Mouse (Mus musculus): ENCODE measurements around the gene Triobp. TPM values are rescaled to one million over a fixed set of nuclear protein-coding genes. Genes with fewer than 3 reads are reported as not detected.
A peak's percentile ranks its signal among the peaks of the same experiment; 100 is the strongest.

The Triobp gene
- polyA plus RNA-seq, 1 experiment from 2014 or later: 31.6 TPM

DNA sequence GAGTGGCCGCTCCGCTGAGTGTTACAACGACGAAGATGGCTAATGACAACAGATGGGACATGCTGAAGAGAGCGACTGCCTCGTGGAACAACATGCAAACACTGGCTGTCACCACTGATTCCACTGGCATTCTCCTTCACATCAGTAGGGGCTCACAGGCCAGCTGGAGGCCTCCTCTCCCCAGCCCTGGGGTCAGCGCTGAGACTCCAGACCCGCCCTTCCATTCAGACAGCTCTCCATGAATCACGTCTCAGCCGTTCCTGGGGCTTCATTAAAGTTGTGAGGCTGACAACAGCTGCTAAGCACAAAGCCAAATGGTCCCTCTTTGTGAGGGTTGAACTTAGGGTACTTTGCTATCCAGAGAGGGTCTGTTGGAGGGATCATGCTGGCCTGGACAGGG is 64.0 kb downstream of the Triobp start:
- Histone ChIP-seq H3K4me3 (no peak overlapping the region), H3K4me1 (replicated peaks) (peaks cover 24% of the 10 kb centered on the region), H3K4me2 (no peak overlapping the region), H3K36me3 (peaks cover 7% of the 10 kb centered on the region), H3K27me3 (no peaks in the 10 kb centered on the region), H3K27ac (no peak overlapping the region; the same call in 1 of the 2 replicates), H3K9me3 (no peaks in the 10 kb centered on the region), H3K9ac (no peak overlapping the region)
- ATAC-seq (ENCODE audit: low FRiP score): no peak
- WGBS: 35% methylated on average over 10 of the region's 10 CpGs

GRCm38 (mm10) chr15:79013382-79013781 is 65.9 kb downstream of the Triobp start:
- peak; percentile 36; the same call in 1 of the 2 replicates for ATAC-seq (ENCODE audit: low FRiP score)
- Histone ChIP-seq H3K4me3 (no peak overlapping the region), H3K27me3 (no peaks in the 10 kb centered on the region), H3K27ac (0 out of 2 replicates have a peak overlapping the region, but pooled peaks have one; percentile 61), H3K9ac (no peak overlapping the region), H3K4me2 (no peak overlapping the region), H3K36me3 (no peaks in the 10 kb centered on the region), H3K4me1 (replicated peaks) (peaks cover 26% of the 10 kb centered on the region), H3K9me3 (no peaks in the 10 kb centered on the region)
- WGBS: 49% methylated on average over 7 of the region's 7 CpGs

GRCm38 (mm10) chr15:79018191-79018590 is 70.7 kb downstream of the Triobp start:
- Histone ChIP-seq H3K27ac (no peak overlapping the region), H3K9me3 (no peaks in the 10 kb centered on the region), H3K9ac (no peak overlapping the region), H3K4me1 (replicated peaks) (peaks cover 12% of the 10 kb centered on the region), H3K4me2 (no peak overlapping the region), H3K36me3 (no peaks in the 10 kb centered on the region), H3K4me3 (no peak overlapping the region), H3K27me3 (no peaks in the 10 kb centered on the region; the same call in 1 of the 2 replicates)
- 35% methylated on average over 4 of the region's 4 CpGs for WGBS
- no peak for ATAC-seq (ENCODE audit: low FRiP score)

- no peak overlapping the region for H3K9ac ChIP-seq
- H3K9me3 ChIP-seq: no peaks in the 10 kb centered on the region
- H3K4me1 ChIP-seq (replicated peaks): peaks cover 5% of the 10 kb centered on the region
- no peaks in the 10 kb centered on the region for H3K36me3 ChIP-seq
- H3K4me3 ChIP-seq: no peak overlapping the region
- WGBS: 60% methylated on average over 3 of the region's 3 CpGs
- ATAC-seq (ENCODE audit: low FRiP score): no peak
- H3K27me3 ChIP-seq: no peaks in the 10 kb centered on the region; the same call in 1 of the 2 replicates
- no peak overlapping the region for H3K27ac ChIP-seq
- H3K4me2 ChIP-seq: no peak overlapping the region
Measured at GRCm38 (mm10) chr15:79018886-79019285, 71.4 kb downstream of the Triobp start.

- 65% methylated on average over 10 of the region's 10 CpGs for WGBS
- H3K9ac ChIP-seq: no peak overlapping the region
- peaks cover 15% of the 10 kb centered on the region; the same call in 1 of the 2 replicates for H3K27me3 ChIP-seq
- no peak overlapping the region for H3K27ac ChIP-seq
- peaks cover 31% of the 10 kb centered on the region for H3K4me1 ChIP-seq (replicated peaks)
- ATAC-seq (ENCODE audit: low FRiP score): no peak
- H3K4me2 ChIP-seq: no peak overlapping the region
- no peaks in the 10 kb centered on the region for H3K9me3 ChIP-seq
- no peak overlapping the region for H3K4me3 ChIP-seq
- no peaks in the 10 kb centered on the region for H3K36me3 ChIP-seq
Measured at GRCm38 (mm10) chr15:79022671-79023230, 75.2 kb downstream of the Triobp start.

GRCm38 (mm10) chr15:79023366-79023765 is 75.8 kb downstream of the Triobp start:
- peaks cover 31% of the 10 kb centered on the region for H3K4me1 ChIP-seq (replicated peaks)
- 80% methylated on average over 1 of the region's 1 CpGs for WGBS
- H3K27ac ChIP-seq: no peak overlapping the region
- no peak overlapping the region for H3K4me3 ChIP-seq
- H3K9ac ChIP-seq: no peak overlapping the region
- no peak overlapping the region for H3K4me2 ChIP-seq
- ATAC-seq (ENCODE audit: low FRiP score): no peak
- H3K9me3 ChIP-seq: no peaks in the 10 kb centered on the region
- H3K36me3 ChIP-seq: no peaks in the 10 kb centered on the region
- peaks cover 15% of the 10 kb centered on the region; the same call in 1 of the 2 replicates for H3K27me3 ChIP-seq

DNA sequence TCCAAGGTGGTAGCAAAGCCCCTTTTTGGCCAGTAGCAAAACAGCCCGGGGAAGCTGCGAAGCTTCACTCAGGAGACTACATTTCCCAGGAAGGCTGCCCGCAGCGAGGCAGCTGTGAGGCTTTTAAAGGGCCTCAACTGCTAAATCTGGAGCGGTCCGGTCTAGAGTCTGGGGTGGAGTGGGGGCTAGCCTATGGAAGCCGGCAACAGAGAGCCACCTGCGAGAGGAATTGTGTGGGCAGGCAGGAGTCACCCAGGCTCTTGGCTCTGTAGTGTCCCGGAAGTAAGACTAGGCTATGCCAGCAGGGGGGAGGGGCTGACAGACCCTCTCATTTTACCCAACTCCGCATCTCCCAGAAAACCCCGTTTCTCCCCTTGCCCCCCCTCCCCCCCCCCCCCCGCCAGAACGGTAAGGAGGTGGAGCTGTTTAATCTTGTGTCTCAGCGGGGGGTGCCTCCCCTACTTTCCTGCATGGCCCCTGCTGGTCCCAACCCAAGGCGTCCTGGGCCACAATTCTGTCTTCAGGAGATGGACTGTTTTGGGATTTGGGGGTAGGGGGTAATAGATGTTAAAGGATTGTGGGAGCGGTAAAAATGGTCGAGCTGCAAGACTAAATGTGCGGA is 78.3 kb downstream of the Triobp start:
- no peaks in the 10 kb centered on the region for H3K36me3 ChIP-seq

DNA sequence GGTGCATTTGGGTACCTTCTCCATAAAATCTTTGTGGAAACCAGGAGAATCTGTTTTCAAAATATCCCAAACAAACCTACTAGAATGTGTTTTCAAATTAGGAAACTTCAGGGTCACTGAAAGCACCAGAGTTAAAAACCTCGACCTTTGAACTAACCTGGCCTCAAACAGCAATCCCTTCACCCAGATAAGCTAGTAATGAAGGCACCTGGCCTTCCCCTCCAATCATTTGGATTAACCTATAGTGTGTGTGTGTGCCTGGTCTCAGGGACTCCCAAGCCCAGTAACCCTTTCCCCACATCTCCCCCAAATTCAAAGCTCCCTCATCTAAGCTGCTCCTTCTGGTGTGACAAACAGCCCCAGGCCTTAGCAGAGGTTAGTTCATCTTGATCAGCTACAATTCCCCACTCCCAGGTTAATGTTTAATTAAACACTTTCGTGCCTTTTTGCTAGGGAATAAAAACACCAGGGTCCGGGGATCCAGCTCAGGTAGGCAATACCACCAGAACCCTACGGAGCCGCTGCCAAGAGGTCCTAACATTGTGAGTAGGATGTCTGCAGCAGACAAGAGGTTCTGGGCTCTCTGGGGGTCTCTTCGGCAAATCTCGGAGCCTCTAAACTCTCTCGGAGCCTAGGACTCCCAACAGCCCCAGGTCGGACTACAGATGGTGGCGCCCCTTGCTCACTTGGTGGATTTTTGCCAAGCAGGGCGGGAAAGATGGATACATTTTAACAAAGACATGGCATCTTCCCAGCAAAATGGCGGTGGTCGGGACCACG is 79.2 kb downstream of the Triobp start:
- Histone ChIP-seq H3K27ac (peak overlapping the region; percentile 98; the same call in 1 of the 2 replicates), H3K9ac (peak overlapping the region; percentile 99), H3K36me3 (no peaks in the 10 kb centered on the region), H3K4me3 (peak overlapping the region; percentile 68), H3K9me3 (no peaks in the 10 kb centered on the region), H3K4me1 (replicated peaks) (peaks cover 54% of the 10 kb centered on the region), H3K27me3 (peaks cover 15% of the 10 kb centered on the region; the same call in 1 of the 2 replicates), H3K4me2 (peak overlapping the region; percentile 99)
- WGBS: 37% methylated on average over 14 of the region's 14 CpGs
- no peak for ATAC-seq (ENCODE audit: low FRiP score)

More for the DNA sequence above, 78.3 kb downstream of the Triobp start:
- Histone ChIP-seq H3K27me3 (peaks cover 15% of the 10 kb centered on the region; the same call in 1 of the 2 replicates), H3K4me1 (replicated peaks) (peaks cover 45% of the 10 kb centered on the region), H3K27ac (no peak overlapping the region), H3K9me3 (no peaks in the 10 kb centered on the region), H3K4me3 (0 out of 2 replicates have a peak overlapping the region, but pooled peaks have one; percentile 4), H3K9ac (peak overlapping the region; percentile 58), H3K4me2 (peak overlapping the region; percentile 44)
- ATAC-seq (ENCODE audit: low FRiP score): no peak
- WGBS: 15% methylated on average over 16 of the region's 18 CpGs

DNA sequence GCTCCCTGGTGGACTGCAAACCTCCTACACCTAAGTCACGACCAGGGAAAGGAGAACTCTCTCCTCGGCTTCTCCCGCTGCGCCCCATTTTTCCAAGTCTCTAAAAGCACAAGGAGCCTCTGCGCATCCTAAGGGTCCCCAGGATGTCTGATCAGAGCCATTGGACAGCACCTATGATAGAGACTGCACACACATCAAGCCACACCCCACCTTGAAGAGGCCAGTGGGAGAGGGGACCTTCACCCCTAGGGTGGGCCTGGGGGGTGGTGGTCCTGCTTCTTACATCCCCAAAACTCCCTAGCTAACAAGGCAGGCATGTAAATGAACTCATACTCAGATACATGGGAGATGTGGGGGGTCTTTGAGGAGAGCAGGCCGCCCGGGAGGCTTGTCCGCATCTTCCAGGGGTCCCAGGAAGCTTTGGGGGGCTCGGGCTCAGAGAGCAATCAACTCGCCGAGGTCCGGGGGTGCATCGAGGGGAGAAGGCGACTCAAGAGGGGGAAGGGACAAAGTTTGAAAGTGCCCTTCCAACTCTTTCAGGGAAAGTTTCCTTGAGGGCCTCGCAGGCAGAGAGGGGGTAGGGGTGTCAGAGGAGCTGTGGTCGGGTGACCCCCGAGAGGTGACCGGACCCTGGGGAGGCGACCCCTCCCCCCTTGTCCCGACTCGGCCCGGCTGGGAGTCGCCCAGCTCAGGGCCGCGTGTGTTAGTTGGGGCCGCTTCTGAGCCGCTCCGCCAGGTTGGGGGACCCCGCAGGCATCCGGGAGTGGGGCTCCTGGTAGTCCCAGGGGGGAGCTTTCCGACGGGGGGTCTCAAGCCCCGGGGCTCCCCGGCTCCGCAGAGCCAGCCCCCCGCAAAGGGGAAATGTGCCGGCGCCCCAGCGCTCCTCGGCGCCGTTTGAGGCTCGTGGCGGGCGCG is 80.0 kb downstream of the Triobp start:
- H3K36me3 ChIP-seq: no peaks in the 10 kb centered on the region
- 6% methylated on average over 37 of the region's 46 CpGs for whole genome bisulfite sequencing

DNA sequence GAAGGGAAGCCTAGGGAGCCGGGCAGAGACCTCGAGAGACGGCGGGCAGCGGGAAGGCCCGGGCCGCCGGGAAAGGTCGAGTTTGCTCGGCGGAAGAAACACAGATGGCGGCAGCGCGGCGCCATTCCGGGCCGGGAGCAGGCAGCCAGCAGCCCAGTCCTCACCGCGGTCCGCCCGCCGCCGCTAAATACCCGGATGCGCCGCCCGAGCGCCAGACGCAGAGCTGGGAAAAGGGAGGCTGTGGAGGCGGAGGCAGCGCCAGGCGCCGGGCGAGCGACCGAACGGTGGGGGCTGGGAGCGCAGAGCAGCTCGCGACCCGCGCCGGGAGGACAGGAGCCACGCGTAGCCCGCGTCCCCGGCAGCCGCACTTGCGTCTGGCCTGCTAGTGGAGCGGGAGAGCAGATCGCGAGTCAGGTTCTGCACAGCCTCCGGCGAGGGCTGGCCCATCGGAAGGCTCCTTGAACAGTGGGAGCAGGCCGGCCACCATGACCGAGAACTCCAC is 80.8 kb downstream of the Triobp start, which contains the start of gene H1f0:
Gene H1f0 (plus strand): TSS at position 214 of the 502 bp plus-strand sequence.
- H3K27ac ChIP-seq: peak within 1 kb of the TSS; percentile 98
- H3K4me1 ChIP-seq (replicated peaks): peaks cover 64% of the 10 kb centered on the region

More for the DNA sequence above, 80.0 kb downstream of the Triobp start:
- H3K9ac ChIP-seq: peak overlapping the region; percentile 99
- peaks cover 15% of the 10 kb centered on the region; the same call in 1 of the 2 replicates for H3K27me3 ChIP-seq
- H3K4me1 ChIP-seq (replicated peaks): peaks cover 60% of the 10 kb centered on the region
- peak overlapping the region; percentile 68 for H3K4me3 ChIP-seq
- H3K4me2 ChIP-seq: peak overlapping the region; percentile 99
- H3K27ac ChIP-seq: peak overlapping the region; percentile 98
- no peaks in the 10 kb centered on the region for H3K9me3 ChIP-seq
- peak; percentile 36; the same call in 1 of the 2 replicates for ATAC-seq (ENCODE audit: low FRiP score)

DNA sequence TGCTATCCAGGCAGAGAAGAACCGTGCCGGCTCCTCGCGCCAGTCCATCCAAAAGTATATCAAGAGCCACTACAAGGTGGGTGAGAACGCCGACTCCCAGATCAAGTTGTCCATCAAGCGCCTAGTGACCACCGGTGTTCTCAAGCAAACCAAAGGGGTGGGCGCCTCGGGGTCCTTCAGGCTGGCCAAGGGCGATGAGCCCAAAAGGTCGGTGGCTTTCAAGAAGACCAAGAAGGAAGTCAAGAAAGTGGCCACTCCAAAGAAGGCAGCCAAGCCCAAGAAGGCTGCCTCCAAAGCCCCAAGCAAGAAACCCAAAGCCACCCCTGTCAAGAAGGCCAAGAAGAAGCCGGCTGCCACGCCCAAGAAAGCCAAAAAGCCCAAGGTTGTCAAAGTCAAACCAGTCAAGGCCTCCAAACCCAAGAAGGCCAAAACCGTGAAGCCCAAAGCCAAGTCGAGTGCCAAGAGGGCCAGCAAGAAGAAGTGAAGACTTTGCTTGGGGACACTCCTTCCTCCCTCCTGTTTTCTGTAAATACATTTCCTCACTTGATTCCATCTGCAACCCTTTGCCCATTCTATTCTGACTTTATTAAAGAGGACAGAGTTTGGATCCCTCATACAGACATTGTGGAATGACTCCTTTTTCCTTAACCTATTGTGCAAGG is 81.4 kb downstream of the Triobp start:
- peak overlapping the region; percentile 98 for H3K27ac ChIP-seq
- no peaks in the 10 kb centered on the region for H3K36me3 ChIP-seq
- H3K9me3 ChIP-seq: no peaks in the 10 kb centered on the region
- peaks cover 64% of the 10 kb centered on the region for H3K4me1 ChIP-seq (replicated peaks)
- peak overlapping the region; percentile 68 for H3K4me3 ChIP-seq
- H3K27me3 ChIP-seq: 0 out of 2 replicates have a peak, but pooled peaks cover 15% of the 10 kb centered on the region
- ATAC-seq (ENCODE audit: low FRiP score): 0 out of 2 replicates have a peak, but pooled peaks have one; percentile 1
- 28% methylated on average over 16 of the region's 16 CpGs for WGBS
- peak overlapping the region; percentile 99 for H3K9ac ChIP-seq
- H3K4me2 ChIP-seq: peak overlapping the region; percentile 99

More for the DNA sequence above, 80.8 kb downstream of the Triobp start, which contains the start of gene H1f0:
- Histone ChIP-seq H3K9ac (peak within 1 kb of the TSS; percentile 99), H3K9me3 (no peaks in the 10 kb centered on the region), H3K4me3 (peak within 1 kb of the TSS; percentile 68), H3K27me3 (0 out of 2 replicates have a peak, but pooled peaks cover 15% of the 10 kb centered on the region), H3K36me3 (no peaks in the 10 kb centered on the region), H3K4me2 (peak within 1 kb of the TSS; percentile 99)
- under 1% methylated on average over 55 of the region's 58 CpGs for WGBS
- ATAC-seq (ENCODE audit: low FRiP score): peak; percentile 73

Data from hindbrain, embryonic 13.5 days (tissue).